Mouse (Mus musculus): ENCODE measurements around the gene Adamtsl3. TPM values are rescaled to one million over a fixed set of nuclear protein-coding genes. Genes with fewer than 3 reads are reported as not detected.

Gene Adamtsl3
- polyA plus RNA-seq, 1 experiment from 2014 or later = 2.2 TPM

DNA sequence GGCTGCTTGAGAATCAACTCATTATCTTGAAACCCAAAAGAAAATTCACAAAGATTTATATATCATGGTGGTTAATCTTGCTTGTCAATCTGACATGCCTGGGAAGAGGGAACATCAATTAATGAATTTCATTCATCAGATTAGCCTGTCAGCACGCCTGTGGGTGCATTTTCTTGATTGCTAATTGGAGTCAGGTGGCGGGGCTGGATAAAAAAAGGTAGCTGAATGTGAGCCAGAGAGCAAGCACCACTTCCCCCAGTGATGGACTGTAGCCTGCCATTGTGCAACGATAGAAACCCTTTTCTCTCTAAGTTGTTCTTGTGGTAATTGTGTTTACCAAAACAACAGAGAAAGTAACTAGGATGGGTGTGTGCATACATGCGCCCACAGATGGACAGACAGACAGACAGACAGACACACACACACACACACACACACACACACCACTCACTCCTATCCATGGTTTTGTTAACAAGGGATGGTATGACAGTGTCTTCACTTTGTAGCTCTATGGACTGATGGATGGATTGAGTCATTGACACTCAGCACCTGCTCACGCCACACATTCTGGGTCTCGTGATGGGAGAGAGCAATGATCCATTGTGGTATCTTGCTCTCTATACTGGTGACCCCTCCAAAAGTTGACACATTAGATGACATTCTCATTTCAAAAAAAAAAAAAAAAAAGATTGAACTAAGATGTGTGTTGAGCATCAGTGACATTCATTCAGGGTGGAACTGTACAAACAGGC lies 59.1 kb downstream of the Adamtsl3 start:
- Histone ChIP-seq H3K36me3 (ENCODE audit: control insufficient read depth, insufficient read depth, low read length) (no peaks in the 10 kb centered on the region), H3K27me3 (ENCODE audit: control insufficient read depth, insufficient read depth, low read length) (no peaks in the 10 kb centered on the region), H3K9me3 (ENCODE audit: control insufficient read depth, low read length) (0 out of 2 replicates have a peak, but pooled peaks cover 2% of the 10 kb centered on the region), H3K4me1 (replicated peaks; ENCODE audit: control insufficient read depth, insufficient read depth) (no peaks in the 10 kb centered on the region), H3K4me2 (replicated peaks; ENCODE audit: low read depth) (no peak overlapping the region), H3K4me3 (ENCODE audit: low read depth, low read length) (no peak overlapping the region), H3K27ac (replicated peaks) (no peak overlapping the region), H3K9ac (ENCODE audit: low read length) (no peak overlapping the region)
- TF ChIP-seq EP300 (optimal IDR thresholded peaks at IDR 0.05) = no peak
- no peak for TF ChIP-seq CTCF (IDR thresholded peaks at IDR 0.05; ENCODE audit: low read depth)
- DNase-seq (ENCODE audit: low spot score) (no peak), ATAC-seq (ENCODE audit: low FRiP score, low TSS enrichment) (no peak)
- 81% methylated on average over 6 of the region's 6 CpGs for WGBS

GRCm38 (mm10) chr7:82395239-82395638 lies 59.7 kb downstream of the Adamtsl3 start:
- H3K4me2 ChIP-seq (replicated peaks; ENCODE audit: low read depth) = no peak overlapping the region
- H3K4me3 ChIP-seq (ENCODE audit: low read depth, low read length) = no peak overlapping the region
- no peak for DNase-seq (ENCODE audit: low spot score)
- H3K27ac ChIP-seq (replicated peaks) = no peak overlapping the region
- H3K9ac ChIP-seq (ENCODE audit: low read length) = no peak overlapping the region
- no peak for ATAC-seq (ENCODE audit: low FRiP score, low TSS enrichment)
- H3K36me3 ChIP-seq (ENCODE audit: control insufficient read depth, insufficient read depth, low read length) = no peaks in the 10 kb centered on the region
- 0 out of 2 replicates have a peak, but pooled peaks cover 2% of the 10 kb centered on the region for H3K9me3 ChIP-seq (ENCODE audit: control insufficient read depth, low read length)
- TF ChIP-seq CTCF (IDR thresholded peaks at IDR 0.05; ENCODE audit: low read depth) = no peak
- TF ChIP-seq EP300 (optimal IDR thresholded peaks at IDR 0.05) = no peak
- 86% methylated on average over 12 of the region's 12 CpGs for WGBS
- no peaks in the 10 kb centered on the region for H3K4me1 ChIP-seq (replicated peaks; ENCODE audit: control insufficient read depth, insufficient read depth)
- no peaks in the 10 kb centered on the region for H3K27me3 ChIP-seq (ENCODE audit: control insufficient read depth, insufficient read depth, low read length)

DNA sequence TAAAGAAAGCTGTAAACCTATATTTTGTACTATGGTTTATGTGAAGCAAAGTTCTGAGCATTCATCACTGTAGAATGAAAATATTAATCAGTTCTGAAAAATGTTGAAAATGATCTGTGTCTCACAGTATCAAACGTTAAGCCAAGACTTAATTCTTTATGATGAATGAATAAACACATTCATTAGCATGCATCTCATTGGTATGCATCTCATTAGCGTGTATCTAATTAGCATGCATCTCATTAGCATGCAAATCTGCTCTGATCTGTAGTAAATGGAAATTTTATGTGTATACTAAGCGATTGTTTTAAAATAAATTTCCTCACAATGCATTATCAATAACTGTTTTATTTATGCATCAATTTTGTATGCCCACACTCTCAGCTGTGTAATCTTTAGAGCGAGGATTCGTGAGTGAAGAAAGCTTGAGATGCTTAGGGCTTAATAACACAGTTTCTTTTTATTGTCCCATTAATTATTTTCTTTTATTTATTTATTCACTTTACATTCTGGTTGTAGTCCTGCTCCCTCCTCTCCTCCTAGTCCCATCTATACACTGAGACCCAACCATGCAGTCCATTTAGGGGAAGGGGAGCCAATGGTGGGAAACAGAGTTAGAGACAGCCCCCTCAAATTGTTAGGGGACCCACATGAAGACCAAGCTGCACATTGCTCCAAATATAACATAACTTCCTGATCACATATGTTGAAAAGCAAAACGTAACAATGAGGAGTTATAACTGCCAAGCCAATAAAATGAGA lies 60.4 kb downstream of the Adamtsl3 start:
- Histone ChIP-seq H3K27me3 (ENCODE audit: control insufficient read depth, insufficient read depth, low read length) (no peaks in the 10 kb centered on the region), H3K4me1 (replicated peaks; ENCODE audit: control insufficient read depth, insufficient read depth) (no peaks in the 10 kb centered on the region), H3K4me2 (replicated peaks; ENCODE audit: low read depth) (no peak overlapping the region), H3K36me3 (ENCODE audit: control insufficient read depth, insufficient read depth, low read length) (no peaks in the 10 kb centered on the region), H3K9ac (ENCODE audit: low read length) (no peak overlapping the region), H3K9me3 (ENCODE audit: control insufficient read depth, low read length) (no peaks in the 10 kb centered on the region), H3K27ac (replicated peaks) (no peak overlapping the region), H3K4me3 (ENCODE audit: low read depth, low read length) (no peak overlapping the region)
- no peak for ATAC-seq (ENCODE audit: low FRiP score, low TSS enrichment)
- DNase-seq (ENCODE audit: low spot score) = no peak
- WGBS = 71% methylated on average over 6 of the region's 6 CpGs
- TF ChIP-seq CTCF (IDR thresholded peaks at IDR 0.05; ENCODE audit: low read depth) = no peak
- no peak for TF ChIP-seq EP300 (optimal IDR thresholded peaks at IDR 0.05)

DNA sequence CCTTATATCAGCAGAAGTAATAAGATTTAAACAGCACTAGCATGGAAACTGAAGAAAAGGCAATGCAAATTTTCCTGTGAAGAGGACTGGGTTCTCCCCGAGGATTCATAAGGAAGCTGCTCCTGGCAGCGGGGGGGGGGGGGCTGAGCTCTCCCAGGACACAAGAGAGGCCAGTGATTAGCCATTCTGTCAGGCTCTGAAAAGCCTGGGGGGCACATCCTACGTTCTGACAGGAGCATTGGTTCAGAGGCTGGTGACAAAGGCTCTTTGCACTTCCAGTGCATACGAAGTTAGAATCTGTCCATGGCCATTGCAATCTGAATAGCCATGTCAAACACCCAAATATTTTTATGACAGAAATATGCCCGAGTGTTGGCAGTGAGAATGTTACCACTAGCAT lies 61.4 kb downstream of the Adamtsl3 start:
- no peaks in the 10 kb centered on the region for H3K9me3 ChIP-seq (ENCODE audit: control insufficient read depth, low read length)
- no peaks in the 10 kb centered on the region for H3K36me3 ChIP-seq (ENCODE audit: control insufficient read depth, insufficient read depth, low read length)
- no peak for ATAC-seq (ENCODE audit: low FRiP score, low TSS enrichment)
- WGBS = 46% methylated on average over 4 of the region's 5 CpGs
- H3K27me3 ChIP-seq (ENCODE audit: control insufficient read depth, insufficient read depth, low read length) = no peaks in the 10 kb centered on the region
- no peaks in the 10 kb centered on the region for H3K4me1 ChIP-seq (replicated peaks; ENCODE audit: control insufficient read depth, insufficient read depth)
- H3K9ac ChIP-seq (ENCODE audit: low read length) = no peak overlapping the region
- no peak overlapping the region for H3K27ac ChIP-seq (replicated peaks)
- DNase-seq (ENCODE audit: low spot score) = no peak
- no peak overlapping the region for H3K4me3 ChIP-seq (ENCODE audit: low read depth, low read length)
- H3K4me2 ChIP-seq (replicated peaks; ENCODE audit: low read depth) = no peak overlapping the region
- TF ChIP-seq CTCF (IDR thresholded peaks at IDR 0.05; ENCODE audit: low read depth) (no peak), EP300 (optimal IDR thresholded peaks at IDR 0.05) (no peak)

- Histone ChIP-seq H3K4me2 (replicated peaks; ENCODE audit: low read depth) (no peak overlapping the region), H3K9ac (ENCODE audit: low read length) (no peak overlapping the region), H3K4me1 (replicated peaks; ENCODE audit: control insufficient read depth, insufficient read depth) (no peaks in the 10 kb centered on the region), H3K27me3 (ENCODE audit: control insufficient read depth, insufficient read depth, low read length) (no peaks in the 10 kb centered on the region), H3K4me3 (ENCODE audit: low read depth, low read length) (no peak overlapping the region), H3K36me3 (ENCODE audit: control insufficient read depth, insufficient read depth, low read length) (no peaks in the 10 kb centered on the region), H3K9me3 (ENCODE audit: control insufficient read depth, low read length) (no peaks in the 10 kb centered on the region), H3K27ac (replicated peaks) (no peak overlapping the region)
- DNase-seq (ENCODE audit: low spot score) (no peak), ATAC-seq (ENCODE audit: low FRiP score, low TSS enrichment) (no peak)
- 66% methylated on average over 8 of the region's 8 CpGs for whole genome bisulfite sequencing
- no peak for TF ChIP-seq CTCF (IDR thresholded peaks at IDR 0.05; ENCODE audit: low read depth)
These were observed 62.1 kb downstream of the Adamtsl3 start for GRCm38 (mm10) chr7:82397632-82398031.

Measured in stomach, postnatal 0 days (tissue).